Mouse (Mus musculus) erythroblast, adult 5-6 weeks (primary cell): Measurements from ENCODE around the gene Setd2. TPM values are rescaled to one million over a fixed set of nuclear protein-coding genes. Genes with fewer than 3 reads are reported as not detected.

Experiments used
- ATAC-seq: replicated peaks from 2 replicates; pipeline ENCODE4 v1.8.0; 2016; ENCODE audit warnings: moderate number of reproducible peaks, mild to moderate bottlenecking, moderate TSS enrichment, inconsistent platforms; ENCODE audit not compliant: poor library complexity, low FRiP score, severe bottlenecking
- total RNA-seq, 2 experiments: library from RNA; stranded (forward) in 1 of 2; stranded (reverse) in 1 of 2; fragments of 150-400 nt in 1 of 2; fragments of 200-764, 138-1000 nt in 1 of 2; gene quantifications; 2 replicates each; pipeline versions ENCODE4 v1.2.3 to v1.2.4; 2015 to 2017; ENCODE audit warnings: low replicate concordance in 2 of 2

The Setd2 gene
- total RNA-seq, 2 experiments from 2014 or later = 69.6 to 82.8 TPM

- no peak for ATAC-seq
These were observed 120.7 kb downstream of the Setd2 start for GRCm38 (mm10) chr9:110652963-110653654.

DNA sequence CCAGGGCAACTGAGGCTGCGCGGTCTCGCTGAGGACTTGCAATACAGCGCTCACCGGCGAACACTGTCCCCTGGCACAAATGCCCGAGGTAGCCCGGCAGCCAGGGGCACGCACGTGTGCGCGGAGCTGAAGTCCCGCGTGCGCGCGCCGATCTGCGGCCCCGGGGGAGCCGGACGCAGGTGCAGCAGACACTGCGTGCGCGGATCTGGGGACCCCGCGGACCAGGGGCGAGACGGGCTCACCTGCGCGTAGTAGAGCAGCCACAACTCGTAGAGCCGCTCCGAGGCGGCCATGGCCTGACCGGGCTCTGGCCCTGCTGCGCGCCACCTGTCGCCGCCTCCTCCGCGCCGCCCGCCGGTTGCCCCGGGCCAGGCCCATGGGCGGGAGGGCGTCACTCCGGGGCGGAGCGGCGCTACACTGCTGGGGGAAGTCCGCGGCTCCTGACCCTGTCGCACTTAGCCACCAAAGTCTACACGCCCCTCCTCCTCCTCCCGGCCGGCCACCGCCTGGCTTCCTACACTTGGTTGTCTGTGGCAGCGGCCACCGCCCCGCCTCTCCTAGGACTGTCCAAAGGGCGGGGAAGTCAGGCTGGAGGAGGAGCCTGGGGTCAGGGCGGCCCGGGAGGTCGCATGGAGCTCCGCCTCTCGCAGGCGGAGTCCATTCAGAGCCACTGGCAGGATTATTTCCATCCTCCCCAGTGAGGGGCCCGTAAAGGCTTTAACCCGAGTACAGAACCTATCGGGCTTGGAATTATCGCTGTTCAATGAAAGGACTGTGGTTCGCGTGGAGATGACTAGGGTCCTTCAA lies 121.5 kb downstream of the Setd2 start, which contains the start of gene Nbeal2:
Nbeal2 (minus strand) TSS at position 507 of the 807 bp plus-strand sequence.
- peak; percentile 76 for ATAC-seq

- ATAC-seq = no peak
These were observed 122.6 kb downstream of the Setd2 start for GRCm38 (mm10) chr9:110654726-110655650.

DNA sequence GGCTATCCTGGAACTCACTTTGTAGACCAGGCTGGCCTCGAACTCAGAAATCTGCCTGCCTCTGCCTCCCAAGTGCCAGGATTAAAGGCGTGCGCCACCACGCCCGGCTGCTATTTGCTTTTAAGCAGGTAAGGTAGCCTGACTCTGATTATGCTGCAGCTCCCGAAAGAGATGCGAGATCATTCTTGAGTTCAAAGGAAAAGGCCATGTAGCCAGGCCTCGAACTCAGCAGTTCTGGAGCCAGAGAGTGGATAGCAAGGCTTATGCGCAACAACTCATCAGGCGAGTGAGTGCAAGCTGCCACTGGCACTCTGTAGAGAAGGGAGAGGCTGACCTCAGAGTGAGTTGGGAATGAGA lies 123.2 kb downstream of the Setd2 start:
- no peak for ATAC-seq

GRCm38 (mm10) chr9:110656249-110657221 lies 124.1 kb downstream of the Setd2 start, which contains the start of gene Ccdc12:
Ccdc12 (plus strand) TSS chr9:110656503.
- ATAC-seq = peak; percentile 80

DNA sequence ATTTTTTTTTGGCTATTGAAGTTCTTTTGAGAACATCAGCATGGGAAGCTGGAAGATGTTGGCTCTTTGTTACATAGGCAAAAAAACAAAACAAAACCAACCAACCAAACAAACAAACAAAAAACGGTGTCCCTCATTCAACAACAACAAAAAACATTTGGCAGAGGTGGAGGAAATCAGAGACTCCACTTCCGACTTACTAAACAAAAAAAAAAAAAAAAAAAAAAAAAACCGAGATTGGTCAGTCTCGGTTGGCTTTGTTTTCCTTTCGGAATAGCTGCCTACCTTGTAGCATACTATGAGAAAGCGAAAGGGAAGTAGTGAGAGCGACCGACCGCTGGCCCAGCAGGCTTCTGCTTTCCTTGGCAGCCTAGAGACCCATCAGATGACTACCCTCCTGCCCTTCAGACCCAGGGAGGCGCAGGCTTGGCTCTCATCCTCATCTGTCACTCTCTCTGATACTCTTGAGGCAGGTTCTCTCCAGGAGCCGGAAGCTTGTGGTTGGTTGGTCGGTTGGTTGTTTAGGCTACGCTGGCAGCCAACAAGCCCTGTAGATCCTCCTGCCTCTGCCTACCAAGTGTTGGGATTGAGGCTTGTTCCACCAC lies 125.2 kb downstream of the Setd2 start:
- ATAC-seq = 0 out of 2 replicates have a peak, but pooled peaks have one; percentile 2

DNA sequence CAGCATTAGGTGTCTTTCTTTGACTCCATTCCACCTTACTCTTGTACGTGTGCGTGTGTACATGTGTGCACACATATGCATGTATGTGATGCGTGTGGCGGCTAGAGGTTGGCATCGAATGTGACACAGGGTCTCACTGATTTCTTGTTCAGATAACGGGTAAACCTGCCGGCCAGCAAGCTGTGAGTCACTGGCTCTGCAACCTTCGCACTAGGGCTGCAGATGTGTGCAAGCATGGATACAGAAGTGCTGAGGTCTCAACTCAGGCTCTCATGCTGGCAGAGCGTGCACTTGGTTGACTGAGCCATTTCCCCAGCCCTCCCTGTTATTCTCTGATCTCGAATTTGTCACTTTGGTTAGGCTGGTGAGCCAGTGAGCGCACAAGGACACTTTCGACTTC lies 127.1 kb downstream of the Setd2 start:
- no peak for ATAC-seq

DNA sequence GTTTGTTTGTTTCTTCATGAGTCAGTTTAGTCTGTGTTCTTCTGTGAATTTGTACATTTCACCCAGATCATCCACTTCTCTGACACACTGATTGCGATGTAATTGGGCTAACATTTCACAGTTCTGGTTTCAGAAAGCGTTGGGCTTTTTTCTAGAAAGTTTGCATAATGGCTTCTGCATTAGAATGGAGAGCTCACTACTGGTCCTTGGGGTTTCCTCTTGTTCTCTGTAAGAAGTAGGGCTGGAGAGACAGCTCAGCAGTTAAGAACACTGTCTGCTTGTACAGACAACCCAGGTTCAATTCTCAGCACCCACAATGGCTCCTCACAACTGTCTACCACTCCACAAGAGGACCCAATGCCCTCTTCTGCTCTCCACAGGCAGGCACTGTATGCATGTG lies 127.8 kb downstream of the Setd2 start:
- ATAC-seq = no peak

DNA sequence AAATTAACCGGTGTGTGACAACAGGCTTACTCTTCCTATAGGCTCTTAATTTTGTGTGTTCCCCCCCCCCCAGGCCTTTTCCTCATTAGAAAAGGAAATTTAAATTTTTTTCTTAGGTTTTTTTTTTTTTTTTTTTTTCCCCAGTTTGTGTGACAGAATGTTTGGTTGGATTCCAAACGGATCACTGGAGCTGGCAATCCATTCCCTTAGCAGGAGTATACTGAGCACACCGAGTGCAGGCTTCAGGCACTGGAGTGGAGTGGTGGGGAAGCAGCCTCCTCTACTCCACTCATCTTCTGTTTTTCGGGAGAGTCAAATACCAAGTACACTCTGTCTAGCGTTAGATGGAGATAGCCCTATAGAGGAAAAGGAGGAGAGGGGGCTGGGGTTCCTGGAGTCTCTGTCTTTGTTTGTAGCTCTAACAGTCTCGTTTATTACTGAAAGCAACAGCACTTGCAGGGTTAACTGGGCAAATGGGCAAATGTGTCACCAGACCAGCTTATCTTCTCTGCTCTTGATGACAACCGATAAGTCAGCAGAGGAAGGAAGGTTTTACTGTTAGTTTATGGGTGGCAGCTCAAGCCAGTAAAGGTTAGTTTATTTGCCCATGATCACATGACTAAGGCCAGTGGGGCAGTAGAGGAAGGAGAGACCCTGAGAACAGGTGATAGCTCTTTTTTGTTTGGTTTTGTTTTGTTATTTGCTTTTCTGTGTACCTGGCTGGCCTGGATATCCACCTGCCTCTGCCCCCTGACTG lies 128.6 kb downstream of the Setd2 start:
- no peak for ATAC-seq

DNA sequence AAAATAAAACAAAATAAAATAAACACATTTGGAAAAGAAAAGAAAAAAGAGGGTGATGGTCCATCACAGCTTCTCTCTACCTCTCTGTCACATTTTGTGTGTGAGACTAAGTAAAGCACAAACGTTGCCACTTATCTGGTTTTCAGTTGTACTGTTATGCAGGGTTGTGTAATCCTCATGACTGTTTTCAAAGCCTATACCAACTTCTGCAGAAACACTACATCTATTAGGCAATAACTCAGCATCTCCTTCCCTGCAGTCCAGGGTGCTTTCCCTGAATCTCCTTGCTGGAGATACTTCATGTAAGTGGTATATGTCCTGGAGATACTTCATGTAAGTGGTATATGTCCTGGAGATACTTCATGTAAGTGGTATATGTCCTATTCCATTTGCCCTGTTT lies 130.4 kb downstream of the Setd2 start:
- no peak for ATAC-seq

- peak; percentile 96 for ATAC-seq
These were observed 133.5 kb downstream of the Setd2 start for GRCm38 (mm10) chr9:110665912-110666311.

DNA sequence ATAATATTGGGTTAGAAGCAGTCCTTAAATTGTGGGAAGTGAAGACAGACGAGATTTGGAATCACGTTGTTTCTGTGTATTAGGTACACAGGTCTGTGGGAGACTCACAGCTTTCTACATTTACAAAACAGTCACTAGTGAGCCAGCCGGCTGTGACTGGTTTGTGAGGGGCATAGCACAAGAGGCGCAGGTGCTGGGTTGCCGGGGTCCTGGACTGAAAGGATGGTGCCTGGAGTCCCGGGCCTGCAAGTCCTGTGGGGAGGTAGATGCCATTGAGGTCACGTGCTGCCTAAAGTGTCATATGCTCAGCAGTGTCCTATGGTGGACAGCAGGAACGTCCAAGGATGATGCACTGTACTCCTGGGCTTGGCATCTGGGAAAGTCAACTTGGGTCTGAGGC lies 134.0 kb downstream of the Setd2 start:
- ATAC-seq = 0 out of 2 replicates have a peak, but pooled peaks have one; percentile 9

- no peak for ATAC-seq
These were observed 134.9 kb downstream of the Setd2 start for GRCm38 (mm10) chr9:110667219-110667836.
